Mouse (Mus musculus) cerebellum, adult 11-12 months (tissue): Measurements from ENCODE around the gene Akt2.

Source experiments
- DNase-seq: peaks from one replicate; pipeline ENCODE4 v3.0.0; 2022

The Akt2 gene

GRCm38 (mm10) chr7:27590566-27591213 lies 662 bp upstream of the Akt2 start:
- peak; percentile 57 for DNase-seq

DNA sequence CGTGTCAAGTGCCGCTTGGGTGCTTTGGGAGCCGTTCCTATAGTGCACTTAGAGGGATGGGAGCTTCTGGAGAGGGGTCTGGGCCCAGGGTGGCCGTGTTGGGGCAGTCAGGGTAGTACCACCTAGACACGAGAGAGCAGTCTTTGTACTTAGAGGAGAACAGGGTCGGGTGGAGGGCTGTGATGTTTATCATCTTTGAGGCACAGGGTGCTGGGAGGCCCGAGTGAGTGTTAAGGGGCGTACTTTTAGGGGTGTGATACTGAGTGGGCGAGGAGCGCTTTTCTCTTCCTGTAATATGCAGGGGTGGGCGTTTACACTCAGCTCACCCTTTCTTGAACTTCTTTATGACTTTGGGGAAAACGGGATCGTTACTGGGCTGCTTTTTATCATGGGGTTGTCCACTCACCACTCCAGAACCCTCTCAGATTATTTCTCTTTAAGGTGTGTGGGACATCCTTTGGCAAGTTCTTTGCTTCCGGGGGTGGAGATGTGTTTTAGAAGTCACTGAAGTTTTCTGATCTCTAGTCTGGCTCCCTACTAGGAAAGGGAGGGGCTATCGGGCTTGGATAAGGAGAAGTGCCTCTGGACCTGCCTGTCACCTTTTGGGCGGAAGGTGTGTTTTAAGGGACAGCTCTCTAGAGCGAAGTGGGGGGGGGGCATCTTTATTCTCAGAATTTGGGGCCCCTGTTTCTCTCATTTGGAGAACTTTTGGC lies 1.0 kb downstream of the Akt2 start:
- DNase-seq: peak; percentile 71

- peak; percentile 65 for DNase-seq
Observed at GRCm38 (mm10) chr7:27592934-27593645, 1.7 kb downstream of the Akt2 start.

DNA sequence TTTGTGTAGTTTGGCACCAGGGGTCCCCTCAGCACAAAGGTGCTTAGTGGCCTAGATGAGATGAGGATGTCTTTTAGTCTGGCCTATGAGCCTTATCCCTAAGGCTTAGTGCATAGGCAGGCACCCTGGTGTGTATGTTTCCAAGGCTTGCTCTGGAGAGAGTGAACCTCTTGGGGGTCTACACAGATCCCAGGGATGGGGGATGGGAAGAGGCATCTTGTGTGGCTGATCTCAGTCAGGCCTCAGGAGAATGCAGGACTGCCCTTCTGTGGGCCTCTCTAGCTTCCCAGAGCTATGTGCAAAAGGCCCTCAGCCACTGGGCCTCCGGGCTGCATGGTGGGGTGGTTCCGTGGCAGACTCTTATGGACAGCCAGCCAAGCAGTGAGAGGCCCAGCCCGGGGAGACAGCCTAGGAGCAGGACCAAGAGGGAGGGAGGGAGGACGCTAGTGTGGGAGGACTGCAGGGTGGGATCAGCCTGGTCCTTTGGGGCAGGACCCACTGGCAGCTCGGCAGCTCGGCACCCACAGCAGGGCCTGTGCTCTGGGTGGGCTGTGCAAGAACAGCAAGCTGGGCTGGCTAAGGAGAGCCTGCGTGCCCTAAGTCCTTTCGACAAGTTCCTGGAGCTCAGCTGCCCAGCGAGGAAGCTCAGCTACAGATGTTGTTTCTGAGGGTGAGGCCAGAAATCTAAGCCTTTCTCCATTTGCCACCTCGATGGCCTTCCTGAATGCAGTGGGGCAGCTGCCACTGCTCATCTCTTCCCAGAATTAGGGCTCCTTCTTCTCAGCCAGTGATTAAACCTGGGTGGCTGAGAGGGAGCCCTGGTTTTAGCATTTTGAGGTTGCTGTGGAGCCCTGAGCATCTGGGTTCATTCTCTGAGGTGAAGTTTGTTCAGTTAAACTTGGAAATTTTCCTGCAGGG lies 5.5 kb downstream of the Akt2 start:
- peak; percentile 54 for DNase-seq

GRCm38 (mm10) chr7:27598053-27598452 lies 6.7 kb downstream of the Akt2 start:
- peak; percentile 25 for DNase-seq

GRCm38 (mm10) chr7:27601628-27602027 lies 10.3 kb downstream of the Akt2 start:
- peak; percentile 43 for DNase-seq

DNA sequence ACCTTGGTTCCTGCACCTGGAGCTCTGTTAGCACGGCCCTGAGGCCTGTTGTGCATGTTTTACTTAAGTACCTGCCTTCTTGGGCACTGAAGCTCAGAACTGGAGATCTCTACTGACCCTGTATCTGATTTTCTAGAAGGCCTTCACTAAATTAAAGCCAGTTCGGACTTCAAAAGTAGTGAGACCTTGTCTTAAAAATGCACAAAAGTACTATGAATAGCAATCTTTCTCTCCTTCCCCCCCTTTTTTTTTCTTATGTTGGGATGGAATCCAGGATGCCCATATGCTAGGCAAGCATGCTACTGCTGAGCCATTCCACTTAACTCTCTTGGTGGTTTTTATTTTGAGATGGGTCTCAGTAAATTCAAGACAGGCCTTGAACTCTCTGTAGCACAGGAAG lies 10.8 kb downstream of the Akt2 start:
- peak; percentile 33 for DNase-seq

DNA sequence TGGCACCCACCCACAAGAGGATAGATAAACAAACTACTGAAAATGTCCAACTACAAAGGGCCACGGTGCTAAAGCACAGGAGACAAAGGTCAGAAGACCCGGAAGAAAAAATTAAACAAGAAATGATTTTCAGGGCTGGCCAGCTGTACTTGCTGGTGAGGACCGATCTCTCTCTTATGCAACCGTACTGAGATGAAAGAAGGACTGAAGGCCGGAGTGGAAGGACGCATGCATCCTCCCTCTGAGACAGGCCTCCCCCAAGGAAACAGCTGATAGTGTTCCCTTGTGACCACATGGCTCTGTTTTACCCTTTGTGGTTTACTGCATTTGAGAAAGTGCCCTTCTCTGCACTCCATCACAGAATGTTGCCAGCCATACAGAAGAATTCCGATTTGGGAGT lies 11.5 kb downstream of the Akt2 start:
- DNase-seq: no peak

DNA sequence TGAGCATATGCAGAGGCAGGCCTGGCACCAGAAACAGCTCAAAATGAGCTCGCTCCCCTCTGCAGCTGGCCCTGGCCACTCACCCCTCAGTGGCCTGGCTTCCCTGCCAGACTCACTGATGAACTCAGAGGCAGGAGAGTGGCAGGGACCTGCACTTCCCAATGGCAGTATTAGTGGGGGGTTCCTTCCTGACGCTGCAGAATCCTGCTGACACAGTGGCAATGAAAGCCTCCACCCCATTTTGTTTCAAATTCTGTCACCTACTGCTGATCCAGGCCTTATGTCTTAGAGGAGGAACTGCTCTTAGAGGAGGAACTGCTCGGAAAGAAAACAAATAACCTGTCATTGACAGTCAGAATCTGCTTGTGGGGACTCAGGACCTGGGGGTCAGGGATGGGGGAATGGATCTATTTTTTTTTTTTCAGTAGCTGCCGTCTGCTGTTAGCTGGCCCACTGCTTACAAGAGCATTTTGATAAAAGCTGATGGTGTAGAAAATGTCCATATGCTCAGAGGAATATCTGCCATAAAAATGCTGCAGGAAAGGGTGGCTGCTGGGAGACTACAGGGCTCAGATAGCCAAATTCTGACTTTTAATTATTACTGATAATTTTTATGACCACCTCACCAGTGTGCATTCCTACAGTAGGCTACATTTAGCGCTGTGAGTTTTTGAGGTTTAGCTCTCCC lies 13.5 kb downstream of the Akt2 start:
- peak; percentile 82 for DNase-seq

DNA sequence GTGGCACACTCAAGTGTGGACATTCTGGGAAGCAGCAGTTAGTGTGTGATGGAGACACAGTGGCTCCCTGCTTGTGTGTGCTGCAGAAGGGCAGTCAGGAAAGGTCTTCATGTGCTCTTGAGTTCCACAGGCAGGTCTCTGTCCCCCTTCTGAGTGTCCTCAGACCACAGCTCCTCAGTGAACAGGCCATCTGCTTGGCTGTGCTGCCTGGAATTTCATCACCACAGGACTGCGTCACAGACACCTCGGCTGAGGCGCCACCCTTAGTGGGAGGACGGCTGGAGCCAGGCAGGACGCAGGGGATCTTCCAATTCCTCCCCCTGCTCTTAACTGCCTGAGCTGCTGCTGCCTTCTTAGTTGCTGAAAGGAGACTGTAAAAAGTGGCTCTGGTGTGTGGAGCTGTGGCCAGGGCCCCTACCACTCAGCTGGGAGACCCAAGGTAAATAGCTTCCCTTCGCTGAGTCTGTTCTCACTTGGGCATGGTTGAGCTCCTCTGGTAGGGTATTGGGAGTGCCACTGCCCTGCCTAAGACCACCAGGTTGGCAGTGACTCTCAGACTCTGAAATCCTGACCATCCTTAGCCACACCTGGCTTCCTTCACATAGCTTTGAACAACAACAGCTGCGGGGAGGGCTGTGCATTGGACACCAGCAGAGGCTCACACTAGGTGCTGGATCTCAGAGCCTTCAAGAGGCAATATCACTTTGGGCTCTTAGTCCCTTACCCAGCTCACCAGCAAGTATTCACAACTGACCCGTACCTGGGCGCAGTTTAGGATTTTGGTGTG lies 14.3 kb downstream of the Akt2 start:
- peak; percentile 87 for DNase-seq

- peak; percentile 56 for DNase-seq
Observed at GRCm38 (mm10) chr7:27606481-27607254, 15.3 kb downstream of the Akt2 start.

DNA sequence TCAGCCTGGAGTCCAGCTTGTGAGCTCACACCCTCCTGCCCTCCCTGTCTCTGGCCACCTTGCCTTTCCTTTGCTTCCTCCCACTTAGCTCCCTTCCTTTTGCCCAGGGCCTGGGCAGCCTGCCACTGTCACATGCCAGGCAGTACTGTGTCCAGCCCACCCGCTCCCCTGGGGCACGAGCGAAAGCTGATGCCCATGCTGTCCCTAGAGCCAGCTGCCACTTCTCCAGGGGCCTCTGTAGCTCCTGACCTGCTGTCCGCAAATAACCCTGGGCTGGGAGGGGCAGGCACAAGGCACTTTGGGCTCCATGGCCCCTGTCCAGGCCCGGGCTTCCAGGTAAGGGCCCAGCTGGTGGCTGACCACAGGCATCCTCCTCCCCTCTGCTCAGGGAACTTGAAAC lies 16.2 kb downstream of the Akt2 start:
- peak; percentile 95 for DNase-seq

DNA sequence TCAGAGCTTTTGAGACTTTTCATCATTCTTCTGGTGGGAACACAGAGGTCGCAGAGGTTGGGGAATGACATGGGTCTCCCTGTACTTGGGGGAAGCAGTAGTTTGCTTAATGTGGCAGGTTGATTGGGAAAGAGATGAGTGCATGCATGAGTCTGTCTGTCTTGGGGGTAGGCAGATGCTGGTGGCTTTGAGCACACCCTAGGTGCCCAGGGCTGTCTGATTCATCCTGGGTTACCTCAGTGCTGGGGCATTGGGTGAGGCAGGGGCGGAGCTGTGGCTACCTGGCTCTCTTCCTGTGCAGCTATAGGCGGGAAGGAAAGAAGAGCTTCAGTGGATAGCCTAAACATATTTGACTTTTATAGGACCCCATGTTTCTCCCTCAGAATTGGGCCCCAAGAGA lies 16.8 kb downstream of the Akt2 start:
- no peak for DNase-seq

DNA sequence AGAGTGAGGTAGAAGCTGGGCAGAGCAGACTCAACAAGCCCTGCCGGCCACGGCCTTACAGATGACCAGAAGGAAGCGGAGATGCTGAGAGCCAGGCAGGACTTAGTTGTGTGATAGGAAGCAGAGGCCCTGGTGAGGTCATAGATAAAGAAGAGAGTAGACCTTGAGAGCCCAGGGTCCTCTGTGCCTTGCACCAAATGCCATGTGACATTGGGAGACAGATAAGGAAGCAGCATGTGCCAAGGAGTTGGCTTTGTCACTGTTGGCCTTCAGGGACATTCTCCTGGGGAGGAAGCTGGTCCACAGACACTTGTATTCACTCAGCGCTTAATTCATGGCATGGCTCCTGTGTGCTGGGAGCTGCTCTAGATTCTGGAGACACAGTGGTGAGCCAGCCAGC lies 17.9 kb downstream of the Akt2 start:
- DNase-seq: no peak

GRCm38 (mm10) chr7:27609688-27610087 lies 18.3 kb downstream of the Akt2 start:
- no peak for DNase-seq

GRCm38 (mm10) chr7:27610370-27610769 lies 19.0 kb downstream of the Akt2 start:
- DNase-seq: no peak

GRCm38 (mm10) chr7:27610871-27611270 lies 19.5 kb downstream of the Akt2 start:
- no peak for DNase-seq

- DNase-seq: no peak
Observed at GRCm38 (mm10) chr7:27612940-27613339, 21.6 kb downstream of the Akt2 start.

- DNase-seq: peak; percentile 80
Observed at GRCm38 (mm10) chr7:27613751-27614499, 22.6 kb downstream of the Akt2 start.

GRCm38 (mm10) chr7:27621028-27621427 lies 29.7 kb downstream of the Akt2 start:
- peak; percentile 68 for DNase-seq
